Mouse (Mus musculus) liver, adult 10 weeks (tissue): Measurements from ENCODE around the gene Gm10337. TPM values are rescaled to one million over a fixed set of nuclear protein-coding genes. Genes with fewer than 3 reads are reported as not detected.

Experiments used
- polyA plus RNA-seq: library from polyadenylated mRNA; stranded (reverse); fragments of 350-450 nt; fragmentation: Illumina TruSeq; extraction: RNeasy Lipid Tissue Mini Kit (QIAGEN cat#74804); gene quantifications from one replicate; pipeline ENCODE4 v1.2.3, GENCODE M21; 2014; ENCODE audit warnings: low read depth, low replicate concordance

Gm10337 gene
- polyA plus RNA-seq, result not detected

GRCm38 (mm10) chr15:102503447-102503846, at the start of gene Gm10337:
Gene Gm10337 (plus strand): TSS chr15:102503722.

GRCm38 (mm10) chr15:102458904-102459317, 44.6 kb upstream of the Gm10337 start, which contains the start of gene Prr13:
Gene Prr13 (plus strand): TSS chr15:102459028.

GRCm38 (mm10) chr15:102470183-102470604, 33.3 kb upstream of the Gm10337 start, which contains the start of gene Pcbp2:
Gene Pcbp2 (plus strand): TSS chr15:102470539.

GRCm38 (mm10) chr15:102516728-102517404, 13.3 kb downstream of the Gm10337 start, which contains the start of gene Map3k12:
Gene Map3k12 (minus strand): TSS chr15:102517064.

GRCm38 (mm10) chr15:102517976-102518858, 14.7 kb downstream of the Gm10337 start, which contains the start of gene Tarbp2:
Gene Tarbp2 (plus strand): TSS chr15:102518192.

GRCm38 (mm10) chr15:102524892-102525485, 21.5 kb downstream of the Gm10337 start, which contains the start of gene Npff:
Gene Npff (minus strand): TSS chr15:102524942.

Other genes with a start within 250 kb of the Gm10337 start
- 0.98 TPM for gene Rarg, start 246.2 kb upstream of the Gm10337 start, polyA plus RNA-seq
- gene Gm9918, start 233.2 kb upstream of the Gm10337 start, polyA plus RNA-seq, result not detected
- 1.7 TPM for gene Mfsd5, start 224.3 kb upstream of the Gm10337 start, polyA plus RNA-seq
- not detected for gene Espl1, start 207.5 kb upstream of the Gm10337 start, polyA plus RNA-seq
- gene Pfdn5, start 177.6 kb upstream of the Gm10337 start, polyA plus RNA-seq, result 50.1 TPM
- 10.0 TPM for gene Myg1, start 172.0 kb upstream of the Gm10337 start, polyA plus RNA-seq
- 2.5 TPM for gene Aaas, start 153.0 kb upstream of the Gm10337 start, polyA plus RNA-seq
- not detected for gene Sp7, start 136.5 kb upstream of the Gm10337 start, polyA plus RNA-seq
- 23.3 TPM for gene Sp1, start 97.6 kb upstream of the Gm10337 start, polyA plus RNA-seq
- gene Amhr2, start 58.4 kb upstream of the Gm10337 start, polyA plus RNA-seq, result not detected
- gene Prr13, start 44.7 kb upstream of the Gm10337 start, polyA plus RNA-seq, result 27.4 TPM
- gene Pcbp2, start 33.2 kb upstream of the Gm10337 start, polyA plus RNA-seq, result 365 TPM
- 0.37 TPM for gene Map3k12, start 13.3 kb downstream of the Gm10337 start, polyA plus RNA-seq
- gene Tarbp2, start 14.5 kb downstream of the Gm10337 start, polyA plus RNA-seq, result 1.2 TPM
- not detected for gene Npff, start 21.2 kb downstream of the Gm10337 start, polyA plus RNA-seq
- gene Gm28047, start 121.3 kb downstream of the Gm10337 start, polyA plus RNA-seq, result not detected
- gene Atf7, start 121.7 kb downstream of the Gm10337 start, polyA plus RNA-seq, result 18.3 TPM
- gene Atp5g2, start 168.6 kb downstream of the Gm10337 start, polyA plus RNA-seq, result 23.3 TPM
- 23.9 TPM for gene Calcoco1, start 218.5 kb downstream of the Gm10337 start, polyA plus RNA-seq